Mouse (Mus musculus) liver, embryonic 14.5 days (tissue): ENCODE measurements at regions not wholly inside any gene's neighbourhood (a gene's known extent, or its start where the extent isn't known, plus 50 kb on each side); places are given as distances from the start of the nearest gene placed in this dataset.

Source experiments
- ATAC-seq: fragments of 200-750 bp; cut with Nextera tagmentation; 2 replicates; pipeline ENCODE4 v1.8.0; 2017; ENCODE audit warnings: moderate number of reproducible peaks, mild to moderate bottlenecking, moderate library complexity; ENCODE audit not compliant: insufficient read depth
- DNase-seq, 3 experiments: peaks; one replicate each; pipeline ENCODE4 v3.0.0-alpha.2; 2012 to 2013; ENCODE audit warnings: low read depth in 3 of 3, low spot score in 3 of 3
- H3K27ac ChIP-seq: fragments of 300-500 bp; sonication (generic); 2 replicates; pipeline ENCODE4 v1.5.1; 2014; ENCODE audit warnings: moderate library complexity, mild to moderate bottlenecking, control low read depth, inconsistent platforms
- H3K27me3 ChIP-seq: fragments of 300-500 bp; sonication (generic); 2 replicates; pipeline ENCODE4 v1.6.1; 2014; ENCODE audit warnings: mild to moderate bottlenecking, low read length, moderate library complexity; ENCODE audit not compliant: control insufficient read depth, insufficient read depth
- H3K36me3 ChIP-seq: fragments of 300-500 bp; sonication (generic); replicated peaks from 2 replicates; pipeline ENCODE4 v1.6.1; 2014; ENCODE audit warnings: low read depth; ENCODE audit not compliant: control insufficient read depth, insufficient read depth
- H3K4me1 ChIP-seq, 2 experiments: fragments of 200-500 bp in 1 of 2; fragments of 300-500 bp in 1 of 2; sonication (generic) in 1 of 2; replicated peaks; 2 replicates each; pipeline ENCODE4 v1.6.1; 2012 to 2014; ENCODE audit warnings: antibody characterized with exemption in 1 of 2, inconsistent platforms in 1 of 2, low read length in 1 of 2; ENCODE audit not compliant: control insufficient read depth in 2 of 2, insufficient read depth in 2 of 2
- H3K4me2 ChIP-seq: fragments of 300-500 bp; sonication (generic); 2 replicates; pipeline ENCODE4 v1.6.1; 2014; ENCODE audit warnings: low read depth, mild to moderate bottlenecking, control low read depth, moderate library complexity
- H3K4me3 ChIP-seq, 2 experiments: fragments of 200-500 bp in 1 of 2; fragments of 300-500 bp in 1 of 2; sonication (generic) in 1 of 2; 2 replicates each; pipeline ENCODE4 v1.5.1; 2012 to 2014; ENCODE audit warnings: low read depth in 2 of 2, low read length in 2 of 2, mild to moderate bottlenecking in 2 of 2, control low read depth in 1 of 2, inconsistent platforms in 1 of 2, moderate library complexity in 1 of 2; ENCODE audit not compliant: insufficient read depth in 1 of 2
- H3K9ac ChIP-seq: fragments of 300-500 bp; sonication (generic); replicated peaks from 2 replicates; pipeline ENCODE4 v1.6.1; 2014; ENCODE audit warnings: mild to moderate bottlenecking, control low read depth, moderate library complexity
- H3K9me3 ChIP-seq: fragments of 300-500 bp; sonication (generic); 2 replicates; pipeline ENCODE4 v1.6.1; 2016; ENCODE audit warnings: low read length, mixed read lengths; ENCODE audit not compliant: control insufficient read depth
- CTCF ChIP-seq: IDR thresholded peaks from 2 replicates; pipeline ENCODE4 v1.5.1; 2016; ENCODE audit warnings: antibody characterized with exemption, low read depth, control low read depth
- EP300 ChIP-seq: IDR thresholded peaks from 2 replicates; pipeline ENCODE4 v1.6.1; 2016; ENCODE audit warnings: antibody characterized with exemption, low read depth
- WGBS: fragments of 180-500 bp; shearing (Covaris S2); extraction: QIAGEN DNeasy Blood & Tissue Kit; methylation state at CpG from one replicate; pipeline ENCODE4 v1.1.7; 2014; ENCODE audit not compliant: insufficient replicate concordance; 5-methylcytosine and 5-hydroxymethylcytosine counted together

DNA sequence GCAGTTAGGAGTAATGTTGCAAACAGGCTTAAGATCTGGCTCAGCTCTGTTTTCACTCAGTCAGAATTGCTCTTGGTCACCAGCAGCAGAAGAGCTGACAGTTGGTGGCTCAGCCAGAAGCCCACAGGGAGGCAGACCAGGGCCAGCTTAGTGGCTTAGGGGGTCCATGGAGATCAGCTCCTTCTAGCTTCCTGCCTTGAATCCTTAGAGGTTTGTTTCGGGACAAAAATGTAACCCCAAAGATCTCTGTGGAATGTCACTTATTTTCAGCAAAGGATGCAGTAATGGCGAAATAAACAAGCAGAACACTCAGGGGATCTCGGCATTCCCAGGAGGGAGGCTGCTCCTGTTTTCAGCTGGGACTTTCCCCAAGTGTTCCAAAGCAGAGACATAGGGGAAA lies 247.8 kb downstream of the 1500009L16Rik start:
- Histone ChIP-seq H3K4me1 (no peaks in the 10 kb centered on the region), H3K27me3 (no peaks in the 10 kb centered on the region), H3K4me3 (no peak overlapping the region), H3K36me3 (no peaks in the 10 kb centered on the region), H3K9ac (no peak overlapping the region), H3K4me2 (no peak overlapping the region), H3K9me3 (no peaks in the 10 kb centered on the region), H3K27ac (no peak overlapping the region)
- WGBS = 49% methylated on average over 3 of the region's 3 CpGs
- no peak for ATAC-seq
- no peak for TF ChIP-seq EP300
- no peak for TF ChIP-seq CTCF
- no peak for DNase-seq

GRCm38 (mm10) chr10:83974548-83974947 lies 251.9 kb downstream of the 1500009L16Rik start:
- no peaks in the 10 kb centered on the region for H3K4me1 ChIP-seq
- no peaks in the 10 kb centered on the region for H3K27me3 ChIP-seq
- H3K9ac ChIP-seq = no peak overlapping the region
- H3K27ac ChIP-seq = no peak overlapping the region
- no peaks in the 10 kb centered on the region for H3K9me3 ChIP-seq
- no peak overlapping the region for H3K4me3 ChIP-seq
- no peak for ATAC-seq
- WGBS = 67% methylated on average over 6 of the region's 6 CpGs
- TF ChIP-seq CTCF (no peak), EP300 (no peak)
- no peak overlapping the region for H3K4me2 ChIP-seq
- no peaks in the 10 kb centered on the region for H3K36me3 ChIP-seq
- DNase-seq = no peak

DNA sequence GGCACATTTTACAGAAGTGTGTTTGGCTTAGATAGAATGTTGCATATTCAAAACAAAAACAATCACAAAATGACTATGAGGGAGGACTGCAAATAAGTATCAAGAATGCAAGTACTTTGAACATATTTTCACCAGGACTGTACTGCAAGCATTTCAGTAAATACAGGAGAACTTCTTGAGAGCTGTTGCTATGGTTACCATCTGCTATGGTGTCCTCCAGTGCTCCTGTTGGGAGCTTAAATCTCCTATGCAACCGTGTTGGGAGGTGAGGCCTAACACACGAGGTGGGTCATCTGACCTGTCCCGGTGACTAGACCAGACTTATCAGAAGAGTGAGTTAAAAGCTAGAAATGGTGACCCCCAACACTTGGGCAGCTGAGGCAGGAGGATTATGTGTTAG lies 253.9 kb downstream of the 1500009L16Rik start:
- H3K27ac ChIP-seq = no peak overlapping the region
- H3K9ac ChIP-seq = no peak overlapping the region
- DNase-seq (no peak), ATAC-seq (no peak)
- no peaks in the 10 kb centered on the region for H3K36me3 ChIP-seq
- TF ChIP-seq EP300 (no peak), CTCF (no peak)
- no peaks in the 10 kb centered on the region for H3K27me3 ChIP-seq
- 46% methylated on average over 3 of the region's 3 CpGs for WGBS
- no peaks in the 10 kb centered on the region for H3K9me3 ChIP-seq
- H3K4me1 ChIP-seq = no peaks in the 10 kb centered on the region
- H3K4me2 ChIP-seq = no peak overlapping the region
- H3K4me3 ChIP-seq = no peak overlapping the region

GRCm38 (mm10) chr10:83979930-83980329 lies 257.3 kb downstream of the 1500009L16Rik start:
- no peak overlapping the region for H3K9ac ChIP-seq
- no peaks in the 10 kb centered on the region for H3K4me1 ChIP-seq
- no peak overlapping the region for H3K27ac ChIP-seq
- no peaks in the 10 kb centered on the region for H3K36me3 ChIP-seq
- H3K9me3 ChIP-seq = no peaks in the 10 kb centered on the region
- no peak for DNase-seq
- no peak for ATAC-seq
- H3K4me3 ChIP-seq = no peak overlapping the region
- no peak overlapping the region for H3K4me2 ChIP-seq
- WGBS = 27% methylated on average over 2 of the region's 2 CpGs
- no peaks in the 10 kb centered on the region for H3K27me3 ChIP-seq
- TF ChIP-seq EP300 = no peak
- TF ChIP-seq CTCF = no peak

GRCm38 (mm10) chr10:83984697-83985415 lies 262.2 kb downstream of the 1500009L16Rik start:
- Histone ChIP-seq H3K4me3 (no peak overlapping the region), H3K9me3 (no peaks in the 10 kb centered on the region), H3K27me3 (no peaks in the 10 kb centered on the region), H3K27ac (no peak overlapping the region), H3K4me2 (no peak overlapping the region), H3K4me1 (no peaks in the 10 kb centered on the region), H3K36me3 (no peaks in the 10 kb centered on the region), H3K9ac (no peak overlapping the region)
- ATAC-seq (no peak), DNase-seq (no peak)
- 58% methylated on average over 12 of the region's 12 CpGs for WGBS
- TF ChIP-seq CTCF (no peak), EP300 (no peak)
